ENCODE assay signal across 10 mouse cellular contexts in genomic region chr2:179648573-179649263, GRCm38 (mm10).
DNase-seq lines count a peak whose midpoint lies in the region; ATAC-seq lines count a peak whose summit lies in the region.
"Had no signal": no experiment of that assay in that cellular context is flagged by ENCODE, and none has a peak within 500 bp of the region (broad histone marks: within the 10 kb centered on the region; RNA-seq: fewer than 3 reads in every experiment).

No protein-coding gene starts in this region.

- H3K9me3 ChIP-seq in midbrain, embryonic 11.5 days (ENCODE audit: control insufficient read depth, low read length): no peaks in the 10 kb centered on the region; the same call in 1 of the 2 replicates
- no peaks in the 10 kb centered on the region; the same call in 1 of the 2 replicates for H3K9me3 ChIP-seq in midbrain, embryonic 16.5 days (replicated peaks; ENCODE audit: control insufficient read depth, low read length, poor library complexity, severe bottlenecking)
- H3K9me3 ChIP-seq in kidney, embryonic 14.5 days (ENCODE audit: control insufficient read depth, low read length): no peaks in the 10 kb centered on the region
- H3K9me3 ChIP-seq: intestine, embryonic 15.5 days had no signal

- H3K4me3 ChIP-seq in midbrain, embryonic 11.5 days (ENCODE audit: low read depth, low read length): no peak overlapping the region
- H3K4me3 ChIP-seq in midbrain, embryonic 16.5 days (ENCODE audit: low read depth, low read length): no peak overlapping the region
- H3K4me3 ChIP-seq in brown adipose tissue, adult 24 weeks (ENCODE audit: insufficient read depth, low read depth, low read length): peak overlapping the region; percentile 45
- H3K4me3 ChIP-seq in kidney, embryonic 14.5 days (ENCODE audit: low read length): no peak overlapping the region
- H3K4me3 ChIP-seq: intestine, embryonic 15.5 days had no signal

- H3K27me3 ChIP-seq in midbrain, embryonic 11.5 days (ENCODE audit: control insufficient read depth, insufficient read depth, low read length): no peaks in the 10 kb centered on the region
- H3K27me3 ChIP-seq in midbrain, embryonic 16.5 days (ENCODE audit: control insufficient read depth, insufficient read depth, low read depth, low read length): no peaks in the 10 kb centered on the region
- H3K27me3 ChIP-seq in kidney, embryonic 14.5 days (ENCODE audit: control insufficient read depth, insufficient read depth, low read length): no peaks in the 10 kb centered on the region
- H3K27me3 ChIP-seq: intestine, embryonic 15.5 days; Patski had no signal

- WGBS in midbrain, embryonic 11.5 days: 80% methylated on average over 20 of the region's 20 CpGs
- 66% methylated on average over 20 of the region's 20 CpGs for WGBS in midbrain, embryonic 16.5 days
- WGBS in kidney, embryonic 14.5 days: 80% methylated on average over 20 of the region's 20 CpGs

- no peaks in the 10 kb centered on the region for H3K36me3 ChIP-seq in midbrain, embryonic 11.5 days (ENCODE audit: control insufficient read depth, insufficient read depth, low read length)
- H3K36me3 ChIP-seq in midbrain, embryonic 16.5 days (ENCODE audit: control insufficient read depth, insufficient read depth, low read length): no peaks in the 10 kb centered on the region
- no peaks in the 10 kb centered on the region for H3K36me3 ChIP-seq in kidney, embryonic 14.5 days (ENCODE audit: control insufficient read depth, insufficient read depth, low read length)
- H3K36me3 ChIP-seq: intestine, embryonic 15.5 days had no signal

- peak; percentile 69 for DNase-seq in midbrain, embryonic 11.5 days (ENCODE audit: low spot score, missing footprints)
- peak; percentile 40 for DNase-seq in MN1 (ENCODE audit: low spot score)
- DNase-seq in kidney, postnatal 10 days: no peak
- DNase-seq: lung, postnatal 36 days had no signal

- no peaks in the 10 kb centered on the region for H3K4me1 ChIP-seq in midbrain, embryonic 11.5 days (ENCODE audit: control insufficient read depth, insufficient read depth, low read length)
- peaks cover 9% of the 10 kb centered on the region for H3K4me1 ChIP-seq in midbrain, embryonic 16.5 days (ENCODE audit: control insufficient read depth, insufficient read depth, low read length)
- H3K4me1 ChIP-seq in brown adipose tissue, adult 24 weeks (ENCODE audit: control insufficient read depth, insufficient read depth, insufficient read length, low read length): no peaks in the 10 kb centered on the region
- no peaks in the 10 kb centered on the region for H3K4me1 ChIP-seq in kidney, embryonic 14.5 days (ENCODE audit: control insufficient read depth, insufficient read depth, low read length)
- H3K4me1 ChIP-seq: intestine, embryonic 15.5 days had no signal

- ATAC-seq in midbrain, embryonic 11.5 days (ENCODE audit: low FRiP score): no peak
- no peak for ATAC-seq in midbrain, embryonic 16.5 days
- ATAC-seq in megakaryocyte progenitor cell, adult 5-6 weeks (replicated peaks; ENCODE audit: poor library complexity): peak; percentile 50
- no peak for ATAC-seq in kidney, embryonic 14.5 days (ENCODE audit: low FRiP score, low TSS enrichment)
- ATAC-seq: intestine, embryonic 15.5 days; Patski had no signal

- no peak overlapping the region for H3K27ac ChIP-seq in midbrain, embryonic 11.5 days (ENCODE audit: low read depth, low read length)
- no peak overlapping the region for H3K27ac ChIP-seq in midbrain, embryonic 16.5 days (ENCODE audit: low read length)
- H3K27ac ChIP-seq in brown adipose tissue, adult 24 weeks (replicated peaks; ENCODE audit: low read depth, low read length): no peak overlapping the region
- no peak overlapping the region for H3K27ac ChIP-seq in kidney, embryonic 14.5 days (ENCODE audit: low read depth, low read length)
- H3K27ac ChIP-seq: intestine, embryonic 15.5 days had no signal

- H3K4me2 ChIP-seq in midbrain, embryonic 11.5 days: no peak overlapping the region
- H3K4me2 ChIP-seq in midbrain, embryonic 16.5 days (ENCODE audit: low read length): no peak overlapping the region
- H3K4me2 ChIP-seq in kidney, embryonic 14.5 days (replicated peaks; ENCODE audit: low read depth, low read length): no peak overlapping the region
- H3K4me2 ChIP-seq: intestine, embryonic 15.5 days had no signal

- no peak overlapping the region for H3K9ac ChIP-seq in midbrain, embryonic 11.5 days (ENCODE audit: low read length)
- no peak overlapping the region for H3K9ac ChIP-seq in midbrain, embryonic 16.5 days (ENCODE audit: low read depth, low read length)
- no peak overlapping the region for H3K9ac ChIP-seq in kidney, embryonic 14.5 days (ENCODE audit: low read depth, low read length)
- H3K9ac ChIP-seq: intestine, embryonic 15.5 days had no signal
